In genomic region chrX:150656908-150657796, GRCm38 (mm10) we compare ENCODE assay signal across 8 mouse cellular contexts. TPM values are rescaled to one million over a fixed set of nuclear protein-coding genes. Genes with fewer than 3 reads are reported as not detected.
DNase-seq lines count a peak whose midpoint lies in the region; ATAC-seq lines count a peak whose summit lies in the region.

Tro (minus strand) TSS chrX:150657583.

- H3K27me3 ChIP-seq in forebrain, embryonic 12.5 days, result peaks cover 8% of the 10 kb centered on the region; the same call in 1 of the 2 replicates
- no peaks in the 10 kb centered on the region for H3K27me3 ChIP-seq in intestine, embryonic 15.5 days (replicated peaks)
- H3K27me3 ChIP-seq in liver, embryonic 11.5 days (replicated peaks; ENCODE audit: control insufficient read depth, insufficient read depth, low read length), result peaks cover 4% of the 10 kb centered on the region

- no peaks in the 10 kb centered on the region for H3K4me1 ChIP-seq in brown adipose tissue, adult 24 weeks (ENCODE audit: control insufficient read depth, insufficient read depth, insufficient read length, low read length)
- H3K4me1 ChIP-seq in forebrain, embryonic 12.5 days, result no peaks in the 10 kb centered on the region
- H3K4me1 ChIP-seq in intestine, embryonic 15.5 days (replicated peaks), result no peaks in the 10 kb centered on the region
- H3K4me1 ChIP-seq in liver, embryonic 11.5 days (replicated peaks; ENCODE audit: control insufficient read depth, insufficient read depth, low read length), result no peaks in the 10 kb centered on the region

- 16% methylated on average over 35 of the region's 37 CpGs for WGBS in forebrain, embryonic 12.5 days
- 24% methylated on average over 37 of the region's 37 CpGs for WGBS in intestine, embryonic 15.5 days
- WGBS in liver, embryonic 11.5 days, result 24% methylated on average over 36 of the region's 37 CpGs

- DNase-seq in gastrocnemius, postnatal 4 days (ENCODE audit: low spot score in 2 of 2), result peak in 1 of 2 experiments; percentile 13
- DNase-seq in gastrocnemius, postnatal 36 days, result no peak
- peak; percentile 42 for DNase-seq in liver, embryonic 11.5 days (ENCODE audit: low spot score)
- DNase-seq in right cerebral cortex, adult 2 months (ENCODE audit: low spot score in 2 of 2), result peak; percentile 42 to 50
- DNase-seq in gastrocnemius, adult 18-20 months (ENCODE audit: low spot score), result no peak

- H3K4me2 ChIP-seq in forebrain, embryonic 12.5 days, result peak within 1 kb of the TSS; percentile 51
- peak within 1 kb of the TSS; percentile 53 for H3K4me2 ChIP-seq in intestine, embryonic 15.5 days (replicated peaks)
- peak within 1 kb of the TSS; percentile 59 for H3K4me2 ChIP-seq in liver, embryonic 11.5 days

- H3K9ac ChIP-seq in forebrain, embryonic 12.5 days, result peak within 1 kb of the TSS; percentile 56
- H3K9ac ChIP-seq in intestine, embryonic 15.5 days, result peak within 1 kb of the TSS; percentile 30
- 0 out of 2 replicates have a peak within 1 kb of the TSS, but pooled peaks have one; percentile 34 for H3K9ac ChIP-seq in liver, embryonic 11.5 days (ENCODE audit: low read depth, low read length)

- H3K9me3 ChIP-seq in forebrain, embryonic 12.5 days, result no peaks in the 10 kb centered on the region
- H3K9me3 ChIP-seq in intestine, embryonic 15.5 days, result no peaks in the 10 kb centered on the region
- no peaks in the 10 kb centered on the region for H3K9me3 ChIP-seq in liver, embryonic 11.5 days (ENCODE audit: control insufficient read depth, low read length)

- intact Hi-C loops in gastrocnemius, postnatal 36 days (cut with DNase I), result no loop called here

- H3K36me3 ChIP-seq in forebrain, embryonic 12.5 days (replicated peaks), result peaks cover 25% of the 10 kb centered on the region
- H3K36me3 ChIP-seq in intestine, embryonic 15.5 days, result no peaks in the 10 kb centered on the region
- H3K36me3 ChIP-seq in liver, embryonic 11.5 days (ENCODE audit: control insufficient read depth, insufficient read depth, low read length), result no peaks in the 10 kb centered on the region

- ATAC-seq in forebrain, embryonic 12.5 days (ENCODE audit: low FRiP score), result peak; percentile 92
- peak; percentile 86 for ATAC-seq in intestine, embryonic 15.5 days
- ATAC-seq in liver, embryonic 11.5 days (replicated peaks; ENCODE audit: low FRiP score), result no peak

- H3K4me3 ChIP-seq in brown adipose tissue, adult 24 weeks (ENCODE audit: insufficient read depth, low read depth, low read length), result peak within 1 kb of the TSS; percentile 28
- peak within 1 kb of the TSS; percentile 51 for H3K4me3 ChIP-seq in forebrain, embryonic 12.5 days (replicated peaks)
- peak within 1 kb of the TSS; percentile 44 for H3K4me3 ChIP-seq in intestine, embryonic 15.5 days (replicated peaks)
- H3K4me3 ChIP-seq in liver, embryonic 11.5 days (ENCODE audit: low read depth, low read length), result peak within 1 kb of the TSS; percentile 46

- H3K27ac ChIP-seq in brown adipose tissue, adult 24 weeks (replicated peaks; ENCODE audit: low read depth, low read length), result no peak within 1 kb of the TSS
- H3K27ac ChIP-seq in forebrain, embryonic 12.5 days, result peak within 1 kb of the TSS; percentile 75
- H3K27ac ChIP-seq in intestine, embryonic 15.5 days, result no peak within 1 kb of the TSS
- no peak within 1 kb of the TSS for H3K27ac ChIP-seq in liver, embryonic 11.5 days (ENCODE audit: low read depth, low read length)

RNA-seq across cellular contexts. Expression of gene Tro, which starts in this region (rescaled TPM):
- 10 to 100 TPM; 16.2 to 19.3 TPM for total RNA-seq in gastrocnemius, postnatal 4 days (2021)
- total RNA-seq in gastrocnemius, postnatal 36 days (2021), result under 1 TPM; 0.08 to 0.32 TPM
- not detected in 2 replicates for polyA plus RNA-seq in brown adipose tissue, adult 24 weeks (2012; ENCODE audit: insufficient read depth, insufficient read length, missing spikeins)
- polyA plus RNA-seq in forebrain, embryonic 12.5 days (2016; fragmentation: Nextera tagmentation; extraction: Ambion mirVana), result 54.2 and 62.9 TPM in 2 replicates
- 12.5 and 14.2 TPM in 2 replicates for polyA plus RNA-seq in intestine, embryonic 15.5 days (2015; fragmentation: Nextera tagmentation; extraction: Ambion mirVana)
- polyA plus RNA-seq in liver, embryonic 11.5 days (2014; fragmentation: Nextera tagmentation; extraction: Ambion mirVana), result 10.1 and 14.2 TPM in 2 replicates
- under 1 TPM; 0.14 to 0.25 TPM for total RNA-seq in gastrocnemius, adult 18-20 months (2021)

Comparison
In these comparisons a context has a peak if more than half of its experiments do, and no peak if none do; other contexts are left out.
1. RNA of gene Tro (total RNA-seq): 16.2 to 19.3 TPM in gastrocnemius, postnatal 4 days; 0.08 to 0.32 TPM in gastrocnemius, postnatal 36 days and 0.14 to 0.25 TPM in gastrocnemius, adult 18-20 months; every median in the first group is over 10 times any median in the second.
2. DNase-seq: peak in liver, embryonic 11.5 days (single experiment) and right cerebral cortex, adult 2 months (2 of 2); none in gastrocnemius, postnatal 36 days (0 of 2) and gastrocnemius, adult 18-20 months (single experiment).
3. Peak in every context shown above with its lines, with median percentiles within 50 percentile points of each other: H3K4me3 ChIP-seq, H3K4me2 ChIP-seq and H3K9ac ChIP-seq.